Mouse (Mus musculus) E14TG2a.4 (cell line): ENCODE data around the gene Adgrl4.

Experiments used
- H3K27me3 ChIP-seq: 2 replicates; pipeline ENCODE4 v1.6.1; 2014; ENCODE audit warnings: low read length, control low read depth; ENCODE audit not compliant: insufficient read depth
- H3K36me3 ChIP-seq: 2 replicates; pipeline ENCODE4 v1.6.1; 2014; ENCODE audit warnings: low read length, control low read depth; ENCODE audit not compliant: insufficient read depth
- H3K4me1 ChIP-seq: replicated peaks from 2 replicates; pipeline ENCODE4 v1.6.1; 2014; ENCODE audit warnings: low read depth, low read length, control low read depth
- H3K4me3 ChIP-seq: replicated peaks from 2 replicates; pipeline ENCODE4 v1.5.1; 2014; ENCODE audit warnings: mild to moderate bottlenecking, low read length
- H3K9me3 ChIP-seq: 2 replicates; pipeline ENCODE4 v1.6.1; 2014; ENCODE audit warnings: low read length, control low read depth
- CTCF ChIP-seq: conservative IDR thresholded peaks from 2 replicates; pipeline ENCODE4 v1.5.1; 2014; ENCODE audit warnings: low read length
- NANOG ChIP-seq: IDR thresholded peaks from 2 replicates; pipeline ENCODE4 v1.6.1; 2014; ENCODE audit warnings: borderline replicate concordance, low read length, mixed read lengths
- POU5F1 ChIP-seq: IDR thresholded peaks from 2 replicates; pipeline ENCODE4 v1.6.1; 2014; ENCODE audit warnings: low read length, borderline replicate concordance

The Adgrl4 gene

DNA sequence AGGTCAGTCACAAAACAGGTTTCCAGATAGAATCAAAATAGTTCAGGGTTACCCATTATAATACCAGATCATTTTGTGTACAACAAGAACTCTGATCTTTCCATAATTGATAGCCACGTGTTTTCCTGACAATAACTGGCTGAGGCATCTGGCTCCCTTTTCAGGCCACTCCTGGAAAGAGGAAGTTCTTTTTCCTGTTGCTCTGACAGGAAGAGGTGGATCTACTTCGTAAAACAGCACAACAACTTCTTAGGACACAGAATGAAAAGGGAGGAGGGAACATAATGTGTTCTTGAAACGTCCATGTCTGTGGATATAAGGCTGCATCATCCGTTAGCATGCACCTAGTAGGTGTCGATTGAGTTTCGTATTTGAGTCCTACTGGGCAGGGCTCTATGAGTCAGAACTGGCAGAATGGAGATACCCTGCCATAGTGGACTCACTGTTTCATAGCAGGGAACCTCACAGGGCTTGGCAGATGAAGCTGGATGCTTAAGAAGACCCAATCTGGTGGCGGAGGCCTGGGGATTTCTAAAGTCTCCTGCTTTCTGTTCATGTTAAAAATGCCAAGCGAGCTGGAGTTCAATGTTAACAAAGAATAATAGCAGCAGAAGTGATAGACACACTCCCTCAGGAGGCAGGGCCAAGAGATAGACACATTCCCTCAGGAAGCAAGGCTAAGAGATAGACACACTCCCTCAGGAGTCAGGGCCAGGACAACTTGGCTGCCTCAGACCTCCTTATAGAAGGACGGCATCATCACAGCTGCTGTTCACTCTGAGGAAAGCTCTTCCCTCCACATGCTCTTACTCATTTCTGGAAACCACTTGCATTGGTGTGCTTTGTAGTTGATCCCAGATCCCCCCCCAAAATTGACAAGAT lies 13.1 kb upstream of the Adgrl4 start:
- Histone ChIP-seq H3K27me3 (no peaks in the 10 kb centered on the region), H3K4me1 (no peaks in the 10 kb centered on the region), H3K9me3 (no peaks in the 10 kb centered on the region), H3K4me3 (no peak overlapping the region), H3K36me3 (no peaks in the 10 kb centered on the region)
- TF ChIP-seq NANOG (no peak), POU5F1 (no peak), CTCF (no peak)

DNA sequence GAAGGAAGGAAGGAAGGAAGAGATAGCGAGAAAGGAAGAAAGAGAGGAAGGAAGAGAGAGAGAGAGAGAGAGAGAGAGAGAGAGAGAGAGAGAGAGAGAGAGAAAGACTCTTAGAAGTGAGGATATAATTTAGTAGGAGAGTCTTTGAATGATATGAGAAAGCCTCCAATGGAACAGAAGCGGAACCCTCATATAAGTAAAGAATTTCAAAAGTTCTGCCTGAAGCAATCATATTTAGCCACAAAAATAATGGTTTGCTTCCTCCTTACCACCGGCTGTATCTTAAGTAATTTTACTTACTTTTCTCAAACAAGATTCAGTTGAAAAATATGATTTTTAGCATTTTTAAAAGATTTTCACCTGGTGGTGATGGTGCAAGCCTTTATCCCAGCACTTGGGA lies 7.6 kb upstream of the Adgrl4 start:
- no peaks in the 10 kb centered on the region for H3K9me3 ChIP-seq

DNA sequence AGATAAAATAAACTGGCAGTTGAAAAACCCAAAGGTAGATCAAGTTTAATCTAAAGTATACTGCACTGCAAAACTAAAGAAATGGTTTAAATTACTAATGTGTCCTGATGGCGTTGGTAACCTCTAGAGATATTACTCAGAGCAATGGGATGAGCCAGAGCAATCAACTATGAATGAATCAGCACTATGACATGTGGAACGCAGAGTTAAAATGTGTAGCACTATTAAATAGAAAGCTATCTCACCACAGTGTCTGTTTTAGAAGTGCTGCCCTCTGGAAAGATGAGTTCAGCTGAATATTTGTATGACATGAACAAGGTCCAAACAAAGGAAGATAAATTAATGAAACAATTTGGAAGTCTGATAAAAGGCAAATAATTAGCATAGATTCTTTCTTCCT lies 6.2 kb upstream of the Adgrl4 start:
- Histone ChIP-seq H3K9me3 (no peaks in the 10 kb centered on the region), H3K27me3 (0 out of 2 replicates have a peak, but pooled peaks cover 2% of the 10 kb centered on the region), H3K4me1 (no peaks in the 10 kb centered on the region), H3K36me3 (no peaks in the 10 kb centered on the region), H3K4me3 (no peak overlapping the region)
- TF ChIP-seq CTCF = no peak
- TF ChIP-seq NANOG = no peak
- no peak for TF ChIP-seq POU5F1

More for the DNA sequence above, 7.6 kb upstream of the Adgrl4 start:
- Histone ChIP-seq H3K4me1 (no peaks in the 10 kb centered on the region), H3K36me3 (no peaks in the 10 kb centered on the region), H3K27me3 (no peaks in the 10 kb centered on the region), H3K4me3 (no peak overlapping the region)
- TF ChIP-seq CTCF (no peak), POU5F1 (no peak), NANOG (no peak)

DNA sequence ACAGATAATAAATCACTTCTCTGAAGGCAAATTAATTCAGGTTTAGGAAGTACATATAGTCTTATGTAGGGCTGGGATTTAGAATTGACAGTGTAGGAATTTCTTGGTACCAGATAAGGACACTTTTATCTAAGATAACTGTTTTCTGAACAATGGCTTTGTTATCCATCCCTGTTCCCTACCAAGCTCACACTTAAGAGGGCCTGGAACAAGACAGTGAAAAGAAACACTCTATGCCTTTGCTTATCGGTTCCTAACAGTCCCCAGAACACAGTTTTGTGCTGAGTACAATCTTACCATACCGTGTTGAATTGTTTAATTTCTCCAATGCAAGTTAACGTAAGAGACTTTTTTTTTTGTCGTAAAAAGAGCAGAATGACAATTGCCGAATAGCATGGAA lies 677 bp downstream of the Adgrl4 start:
- peaks cover 20% of the 10 kb centered on the region for H3K27me3 ChIP-seq
- no peaks in the 10 kb centered on the region for H3K9me3 ChIP-seq
- no peaks in the 10 kb centered on the region; the same call in 1 of the 2 replicates for H3K4me1 ChIP-seq
- TF ChIP-seq CTCF (no peak), NANOG (no peak), POU5F1 (no peak)
- no peak overlapping the region for H3K4me3 ChIP-seq
- H3K36me3 ChIP-seq = no peaks in the 10 kb centered on the region

DNA sequence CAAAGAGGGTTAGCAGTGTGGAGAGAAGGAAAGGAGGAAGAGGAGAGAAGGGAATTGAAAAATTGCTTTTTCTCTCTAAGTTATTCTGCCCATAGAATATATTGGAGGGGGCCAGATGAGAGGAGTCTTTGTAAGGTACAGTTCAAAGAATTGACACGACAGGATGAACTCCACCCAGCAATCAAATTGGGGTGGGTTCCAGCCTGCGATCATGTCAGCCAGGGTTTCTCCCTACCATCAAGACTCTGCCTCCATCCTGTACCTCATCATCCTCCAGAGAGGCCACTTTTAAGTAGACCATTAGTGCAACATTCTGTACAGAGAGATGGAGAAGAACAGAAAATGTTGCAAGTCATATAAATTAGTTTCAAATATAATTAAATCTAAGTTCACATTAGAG lies 2.3 kb downstream of the Adgrl4 start:
- Histone ChIP-seq H3K27me3 (peaks cover 20% of the 10 kb centered on the region), H3K9me3 (no peaks in the 10 kb centered on the region), H3K4me3 (no peak overlapping the region), H3K36me3 (no peaks in the 10 kb centered on the region), H3K4me1 (no peaks in the 10 kb centered on the region; the same call in 1 of the 2 replicates)
- no peak for TF ChIP-seq POU5F1
- no peak for TF ChIP-seq CTCF
- no peak for TF ChIP-seq NANOG

DNA sequence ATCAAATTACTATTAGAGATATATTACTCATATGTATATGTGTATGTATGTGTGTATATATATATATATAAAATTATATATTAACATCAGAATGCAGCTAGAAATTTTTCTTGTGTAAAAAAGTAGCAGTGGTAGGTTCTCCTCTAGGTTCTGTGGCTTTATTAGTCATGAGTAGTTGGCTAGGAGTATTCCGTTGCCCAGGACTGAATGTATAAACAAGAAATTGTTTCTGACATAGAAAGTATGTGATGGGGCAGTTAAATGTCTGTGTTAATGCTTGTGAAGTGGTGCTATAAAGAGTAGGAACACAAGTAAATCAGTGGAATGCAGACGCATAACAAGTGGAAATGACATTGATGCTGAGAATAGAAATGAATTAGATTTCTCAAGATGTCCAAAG lies 4.3 kb downstream of the Adgrl4 start:
- no peaks in the 10 kb centered on the region for H3K9me3 ChIP-seq
- no peak for TF ChIP-seq POU5F1
- no peak for TF ChIP-seq CTCF
- TF ChIP-seq NANOG = no peak
- H3K27me3 ChIP-seq = peaks cover 16% of the 10 kb centered on the region
- no peaks in the 10 kb centered on the region for H3K36me3 ChIP-seq
- no peaks in the 10 kb centered on the region; the same call in 1 of the 2 replicates for H3K4me1 ChIP-seq
- H3K4me3 ChIP-seq = no peak overlapping the region

DNA sequence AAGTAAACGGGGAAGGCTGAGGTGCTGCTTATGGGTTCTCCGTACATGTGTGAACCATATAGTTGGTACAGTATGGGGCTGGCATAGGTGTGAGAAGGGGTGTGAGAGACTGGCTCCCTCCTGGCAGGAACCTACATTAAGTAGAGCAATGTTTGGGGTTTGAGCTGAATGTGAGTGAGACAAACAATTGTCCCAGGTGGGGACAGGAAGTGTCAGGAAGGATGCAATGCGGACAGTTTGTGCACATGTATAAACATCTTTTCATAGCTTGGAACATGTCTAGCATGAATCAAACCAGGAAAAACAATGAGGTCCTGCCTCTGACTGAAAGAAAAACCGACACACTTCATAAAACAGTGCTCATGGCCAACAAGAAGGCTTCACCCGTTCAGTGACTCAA lies 5.8 kb downstream of the Adgrl4 start:
- TF ChIP-seq POU5F1 (no peak), CTCF (no peak), NANOG (no peak)
- peaks cover 7% of the 10 kb centered on the region; the same call in 1 of the 2 replicates for H3K27me3 ChIP-seq
- no peak overlapping the region for H3K4me3 ChIP-seq
- H3K36me3 ChIP-seq = no peaks in the 10 kb centered on the region
- H3K4me1 ChIP-seq = no peaks in the 10 kb centered on the region
- no peaks in the 10 kb centered on the region for H3K9me3 ChIP-seq

DNA sequence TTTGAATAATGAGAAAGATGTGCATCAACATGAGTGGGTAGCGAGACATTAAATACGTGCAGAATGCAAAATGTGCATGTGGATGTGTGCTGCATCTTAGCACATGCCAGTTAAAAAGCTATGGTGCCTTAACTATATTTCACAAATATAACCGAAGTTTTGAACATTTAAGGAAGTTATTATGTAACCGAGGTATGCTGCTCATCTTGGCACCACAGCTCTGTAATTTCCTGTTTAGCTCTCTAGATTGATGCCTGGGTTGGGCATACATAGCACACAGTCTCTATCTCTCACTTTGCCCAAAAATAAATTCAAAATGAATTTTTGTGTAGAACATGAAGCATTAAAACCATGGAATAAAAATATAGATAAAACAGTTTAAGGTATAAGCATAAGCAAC lies 6.6 kb downstream of the Adgrl4 start:
- Histone ChIP-seq H3K4me1 (no peaks in the 10 kb centered on the region), H3K4me3 (no peak overlapping the region), H3K36me3 (no peaks in the 10 kb centered on the region), H3K27me3 (0 out of 2 replicates have a peak, but pooled peaks cover under 1% of the 10 kb centered on the region), H3K9me3 (no peaks in the 10 kb centered on the region)
- no peak for TF ChIP-seq CTCF
